Mouse (Mus musculus): ENCODE data around the gene Smlr1.

The Smlr1 gene

GRCm38 (mm10) chr10:25499323-25500071, 36.6 kb downstream of the Smlr1 start:
- DNase-seq (ENCODE audit: low spot score) = no peak

- DNase-seq (ENCODE audit: low spot score) = peak; percentile 27
These were observed 47.6 kb downstream of the Smlr1 start for GRCm38 (mm10) chr10:25488456-25488855.

GRCm38 (mm10) chr10:25482791-25483190, 53.3 kb downstream of the Smlr1 start:
- no peak for DNase-seq (ENCODE audit: low spot score)

GRCm38 (mm10) chr10:25479716-25480115, 56.4 kb downstream of the Smlr1 start:
- no peak for DNase-seq (ENCODE audit: low spot score)
